Mouse (Mus musculus): ENCODE results near the gene Gkap1. TPM values are rescaled to one million over a fixed set of nuclear protein-coding genes. Genes with fewer than 3 reads are reported as not detected.

The Gkap1 gene
- polyA plus RNA-seq (2012; rRNA removed), result 21.2 and 21.5 TPM in 2 replicates

GRCm38 (mm10) chr13:58275599-58275998 lies at the start of gene Gkap1:
Gene Gkap1 (minus strand): TSS chr13:58275699.
- no peaks in the 10 kb centered on the region; the same call in 1 of the 2 replicates for H3K4me1 ChIP-seq (ENCODE audit: control insufficient read depth, insufficient read depth, low read length)
- H3K27ac ChIP-seq (ENCODE audit: insufficient read depth, low read length), result no peak within 1 kb of the TSS
- no peak for TF ChIP-seq CTCF (IDR thresholded peaks at IDR 0.05; ENCODE audit: extremely low read depth, insufficient read depth, low read length)
- TF ChIP-seq POLR2A (IDR thresholded peaks at IDR 0.05; ENCODE audit: extremely low read depth, insufficient read depth, low read length), result no peak
- H3K4me3 ChIP-seq (ENCODE audit: insufficient read depth, low read length), result peak within 1 kb of the TSS; percentile 41

GRCm38 (mm10) chr13:58317768-58318167 lies 42.3 kb upstream of the Gkap1 start:
- no peak overlapping the region for H3K4me3 ChIP-seq (ENCODE audit: insufficient read depth, low read length)
- TF ChIP-seq POLR2A (IDR thresholded peaks at IDR 0.05; ENCODE audit: extremely low read depth, insufficient read depth, low read length) (no peak), CTCF (IDR thresholded peaks at IDR 0.05; ENCODE audit: extremely low read depth, insufficient read depth, low read length) (no peak)
- no peak overlapping the region for H3K27ac ChIP-seq (ENCODE audit: insufficient read depth, low read length)
- H3K4me1 ChIP-seq (ENCODE audit: control insufficient read depth, insufficient read depth, low read length), result no peaks in the 10 kb centered on the region

DNA sequence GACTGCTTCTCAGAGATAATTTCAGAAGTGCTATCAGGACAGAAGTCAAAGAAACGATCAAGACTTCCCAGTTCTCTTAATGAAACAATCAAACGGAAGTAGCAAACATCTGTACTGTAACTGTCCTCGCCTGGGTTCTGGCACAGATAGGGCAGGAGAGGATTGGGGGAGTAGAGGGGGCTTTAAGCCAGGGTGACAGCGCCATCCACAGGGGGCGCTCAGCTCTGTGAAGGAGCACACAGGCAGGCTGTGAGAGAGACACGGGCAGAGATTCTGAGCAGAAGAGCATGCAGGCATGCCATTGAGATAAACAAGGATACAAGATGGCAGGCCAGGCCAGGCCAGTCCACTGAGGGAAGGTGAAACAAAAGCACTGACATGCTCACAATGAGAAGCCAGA lies 39.5 kb upstream of the Gkap1 start:
- Histone ChIP-seq H3K4me3 (ENCODE audit: insufficient read depth, low read length) (no peak overlapping the region), H3K27ac (ENCODE audit: insufficient read depth, low read length) (no peak overlapping the region), H3K4me1 (ENCODE audit: control insufficient read depth, insufficient read depth, low read length) (no peaks in the 10 kb centered on the region)
- TF ChIP-seq POLR2A (IDR thresholded peaks at IDR 0.05; ENCODE audit: extremely low read depth, insufficient read depth, low read length) (no peak), CTCF (IDR thresholded peaks at IDR 0.05; ENCODE audit: extremely low read depth, insufficient read depth, low read length) (no peak)

GRCm38 (mm10) chr13:58313758-58314157 lies 38.3 kb upstream of the Gkap1 start:
- H3K27ac ChIP-seq (ENCODE audit: insufficient read depth, low read length), result no peak overlapping the region
- no peak for TF ChIP-seq CTCF (IDR thresholded peaks at IDR 0.05; ENCODE audit: extremely low read depth, insufficient read depth, low read length)
- no peak for TF ChIP-seq POLR2A (IDR thresholded peaks at IDR 0.05; ENCODE audit: extremely low read depth, insufficient read depth, low read length)
- H3K4me1 ChIP-seq (ENCODE audit: control insufficient read depth, insufficient read depth, low read length), result no peaks in the 10 kb centered on the region
- H3K4me3 ChIP-seq (ENCODE audit: insufficient read depth, low read length), result no peak overlapping the region

- H3K4me1 ChIP-seq (ENCODE audit: control insufficient read depth, insufficient read depth, low read length), result no peaks in the 10 kb centered on the region
- no peak overlapping the region for H3K27ac ChIP-seq (ENCODE audit: insufficient read depth, low read length)
- no peak overlapping the region for H3K4me3 ChIP-seq (ENCODE audit: insufficient read depth, low read length)
- TF ChIP-seq CTCF (IDR thresholded peaks at IDR 0.05; ENCODE audit: extremely low read depth, insufficient read depth, low read length) (no peak), POLR2A (IDR thresholded peaks at IDR 0.05; ENCODE audit: extremely low read depth, insufficient read depth, low read length) (no peak)
These were observed 35.9 kb upstream of the Gkap1 start for GRCm38 (mm10) chr13:58311351-58311750.

DNA sequence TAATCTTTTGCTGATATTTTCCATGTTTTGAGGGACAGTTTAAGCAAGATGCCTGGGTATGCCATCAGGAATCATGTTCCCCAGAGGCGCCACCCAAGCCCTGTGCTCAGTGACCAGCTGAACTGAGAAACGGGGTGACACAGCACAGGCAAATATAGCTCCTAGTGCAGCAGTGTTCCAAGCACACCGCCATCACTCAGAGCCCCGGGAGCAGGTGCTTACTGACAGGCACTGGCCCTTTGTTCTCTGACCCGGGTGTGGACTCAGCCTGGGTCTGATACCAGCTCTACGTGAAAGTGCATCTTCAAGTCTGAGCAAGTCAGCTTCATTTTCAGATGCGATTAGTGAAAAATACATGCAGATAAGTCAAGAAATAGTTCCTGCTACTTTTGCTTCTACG lies 34.0 kb upstream of the Gkap1 start:
- Histone ChIP-seq H3K27ac (ENCODE audit: insufficient read depth, low read length) (no peak overlapping the region), H3K4me1 (ENCODE audit: control insufficient read depth, insufficient read depth, low read length) (no peaks in the 10 kb centered on the region), H3K4me3 (ENCODE audit: insufficient read depth, low read length) (no peak overlapping the region)
- TF ChIP-seq CTCF (IDR thresholded peaks at IDR 0.05; ENCODE audit: extremely low read depth, insufficient read depth, low read length) (no peak), POLR2A (IDR thresholded peaks at IDR 0.05; ENCODE audit: extremely low read depth, insufficient read depth, low read length) (no peak)

DNA sequence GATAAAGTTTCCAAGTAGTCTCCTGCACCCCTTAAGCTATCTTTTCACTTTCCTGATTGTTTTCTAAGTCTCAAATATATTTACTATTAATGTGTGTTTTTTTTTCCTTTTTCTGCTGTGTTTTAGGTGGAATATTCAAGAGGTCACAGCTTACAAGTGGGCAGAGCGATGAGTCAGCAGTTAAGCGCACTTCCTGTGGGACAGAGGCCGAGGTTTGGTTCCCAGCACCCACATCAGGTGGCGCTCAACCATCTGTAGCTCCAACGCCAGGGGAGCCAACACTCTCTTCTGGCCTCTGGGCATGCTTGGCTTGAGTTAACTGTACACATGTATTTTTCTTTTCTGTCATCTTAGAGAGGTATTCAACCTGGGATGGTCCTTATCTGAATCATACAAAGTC lies 32.0 kb upstream of the Gkap1 start:
- no peak overlapping the region for H3K4me3 ChIP-seq (ENCODE audit: insufficient read depth, low read length)
- no peaks in the 10 kb centered on the region for H3K4me1 ChIP-seq (ENCODE audit: control insufficient read depth, insufficient read depth, low read length)
- TF ChIP-seq CTCF (IDR thresholded peaks at IDR 0.05; ENCODE audit: extremely low read depth, insufficient read depth, low read length), result no peak
- no peak for TF ChIP-seq POLR2A (IDR thresholded peaks at IDR 0.05; ENCODE audit: extremely low read depth, insufficient read depth, low read length)
- no peak overlapping the region for H3K27ac ChIP-seq (ENCODE audit: insufficient read depth, low read length)

DNA sequence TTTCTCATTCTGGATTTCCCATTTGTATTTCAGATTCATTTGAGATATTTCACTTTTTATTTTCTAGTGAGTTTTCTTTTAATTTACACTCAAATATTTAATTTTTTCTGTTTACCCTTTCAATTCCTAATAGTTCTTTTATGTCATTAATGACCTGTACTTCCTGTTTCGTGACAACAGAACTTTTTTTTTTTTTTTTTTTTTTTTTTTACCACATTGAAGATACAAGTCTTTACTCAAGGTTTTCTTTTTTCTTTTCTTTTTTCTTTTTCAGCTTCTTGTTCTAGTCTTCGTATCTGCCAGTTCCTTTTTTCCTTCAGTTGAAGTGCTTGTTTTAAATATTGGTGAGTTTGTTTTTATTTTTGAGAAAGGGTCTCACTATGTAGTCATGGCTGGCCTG lies 29.7 kb upstream of the Gkap1 start:
- no peak overlapping the region for H3K27ac ChIP-seq (ENCODE audit: insufficient read depth, low read length)
- no peak overlapping the region for H3K4me3 ChIP-seq (ENCODE audit: insufficient read depth, low read length)
- TF ChIP-seq POLR2A (IDR thresholded peaks at IDR 0.05; ENCODE audit: extremely low read depth, insufficient read depth, low read length) (no peak), CTCF (IDR thresholded peaks at IDR 0.05; ENCODE audit: extremely low read depth, insufficient read depth, low read length) (no peak)
- no peaks in the 10 kb centered on the region for H3K4me1 ChIP-seq (ENCODE audit: control insufficient read depth, insufficient read depth, low read length)

DNA sequence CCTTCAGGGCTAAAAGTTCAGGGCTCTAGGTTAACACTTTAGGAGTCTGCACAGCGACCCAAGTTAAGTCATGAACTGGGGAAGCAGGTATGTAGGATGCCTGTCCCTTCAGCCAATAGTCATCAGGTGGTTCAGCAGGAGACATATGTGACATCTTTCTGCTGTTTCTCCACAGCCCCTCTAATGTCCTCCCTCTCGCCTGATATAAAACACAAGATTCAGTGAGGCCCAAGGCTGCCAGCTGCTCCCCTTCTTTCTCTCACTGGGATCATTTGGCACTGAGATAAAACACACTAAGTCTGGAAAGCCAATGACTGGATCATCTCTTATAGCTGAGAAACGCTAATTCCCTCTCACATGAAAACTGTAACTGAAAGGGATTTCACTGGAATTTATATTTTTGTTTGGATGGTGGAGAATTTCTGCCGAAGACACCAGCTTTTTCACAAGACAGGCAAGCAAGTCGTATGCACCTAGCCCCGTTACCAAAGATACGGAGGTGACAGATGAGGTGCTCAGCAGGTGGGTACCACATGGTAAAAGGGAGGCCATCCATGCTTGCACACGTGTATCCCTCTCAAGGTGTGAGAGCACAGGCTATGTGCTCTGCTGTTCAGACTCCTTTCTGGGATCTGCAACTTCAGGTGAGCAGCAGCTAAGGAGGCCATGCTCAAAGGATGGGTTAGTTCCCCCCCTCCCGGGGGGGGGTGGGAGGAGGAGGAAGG lies 27.1 kb upstream of the Gkap1 start:
- H3K4me1 ChIP-seq (ENCODE audit: control insufficient read depth, insufficient read depth, low read length), result no peaks in the 10 kb centered on the region
- TF ChIP-seq POLR2A (IDR thresholded peaks at IDR 0.05; ENCODE audit: extremely low read depth, insufficient read depth, low read length), result no peak
- TF ChIP-seq CTCF (IDR thresholded peaks at IDR 0.05; ENCODE audit: extremely low read depth, insufficient read depth, low read length), result no peak
- no peak overlapping the region for H3K27ac ChIP-seq (ENCODE audit: insufficient read depth, low read length)
- no peak overlapping the region for H3K4me3 ChIP-seq (ENCODE audit: insufficient read depth, low read length)

- Histone ChIP-seq H3K4me3 (ENCODE audit: insufficient read depth, low read length) (no peak overlapping the region), H3K27ac (ENCODE audit: insufficient read depth, low read length) (no peak overlapping the region), H3K4me1 (ENCODE audit: control insufficient read depth, insufficient read depth, low read length) (no peaks in the 10 kb centered on the region)
- TF ChIP-seq POLR2A (IDR thresholded peaks at IDR 0.05; ENCODE audit: extremely low read depth, insufficient read depth, low read length), result no peak
- TF ChIP-seq CTCF (IDR thresholded peaks at IDR 0.05; ENCODE audit: extremely low read depth, insufficient read depth, low read length), result no peak
These were observed 26.5 kb upstream of the Gkap1 start for GRCm38 (mm10) chr13:58301961-58302360.

All from cortical plate, adult 2 months (tissue).